Mouse (Mus musculus) midbrain, postnatal 0 days (tissue): Measurements from ENCODE around the gene Ccm2l. TPM values are rescaled to one million over a fixed set of nuclear protein-coding genes. Genes with fewer than 3 reads are reported as not detected.

Source experiments
- ATAC-seq: fragments of 200-750 bp; cut with Nextera tagmentation; 2 replicates; pipeline ENCODE4 v1.8.0; 2017; ENCODE audit warnings: moderate number of reproducible peaks, mild to moderate bottlenecking, moderate TSS enrichment, moderate library complexity; ENCODE audit not compliant: low FRiP score
- DNase-seq: peaks from one replicate; pipeline ENCODE4 v3.0.0-alpha.2; 2015; ENCODE audit warnings: low spot score
- H3K27ac ChIP-seq: fragments of 300-500 bp; sonication (generic); 2 replicates; pipeline ENCODE4 v1.5.1; 2014; ENCODE audit warnings: low read depth, mild to moderate bottlenecking, low read length, mixed read lengths
- H3K27me3 ChIP-seq: fragments of 300-500 bp; sonication (generic); 2 replicates; pipeline ENCODE4 v1.6.1; 2014; ENCODE audit warnings: low read length, control low read depth, mixed read lengths; ENCODE audit not compliant: insufficient read depth
- H3K36me3 ChIP-seq: fragments of 300-500 bp; sonication (generic); 2 replicates; pipeline ENCODE4 v1.6.1; 2014; ENCODE audit warnings: low read length, control low read depth, mixed read lengths; ENCODE audit not compliant: insufficient read depth
- H3K4me1 ChIP-seq: fragments of 300-500 bp; sonication (generic); 2 replicates; pipeline ENCODE4 v1.6.1; 2014; ENCODE audit warnings: mild to moderate bottlenecking, control low read depth, antibody characterized with exemption, low read length, mixed read lengths; ENCODE audit not compliant: insufficient read depth
- H3K4me2 ChIP-seq: fragments of 300-500 bp; sonication (generic); 2 replicates; pipeline ENCODE4 v1.6.1; 2014; ENCODE audit warnings: low read depth, mild to moderate bottlenecking, low read length, mixed read lengths; ENCODE audit not compliant: poor library complexity, severe bottlenecking
- H3K4me3 ChIP-seq: fragments of 300-500 bp; sonication (generic); 2 replicates; pipeline ENCODE4 v1.5.1; 2014; ENCODE audit warnings: low read depth, mild to moderate bottlenecking, low read length, moderate library complexity
- H3K9ac ChIP-seq: fragments of 300-500 bp; sonication (generic); replicated peaks from 2 replicates; pipeline ENCODE4 v1.6.1; 2014; ENCODE audit warnings: mild to moderate bottlenecking, low read length, moderate library complexity, mixed read lengths; ENCODE audit not compliant: poor library complexity, severe bottlenecking
- H3K9me3 ChIP-seq: fragments of 300-500 bp; sonication (generic); 2 replicates; pipeline ENCODE4 v1.6.1; 2016; ENCODE audit warnings: low read length, control low read depth
- CTCF ChIP-seq: IDR thresholded peaks from 2 replicates; pipeline ENCODE4 v1.5.1; 2016; ENCODE audit warnings: antibody characterized with exemption, mild to moderate bottlenecking
- WGBS: fragments of 180-500 bp; shearing (Covaris S2); extraction: QIAGEN DNeasy Blood & Tissue Kit; methylation state at CpG from one replicate; pipeline ENCODE4 v1.1.7; 2014; 5-methylcytosine and 5-hydroxymethylcytosine counted together
- polyA plus RNA-seq: library from polyadenylated mRNA; unstranded; fragments of >200 nt; fragmentation: Nextera tagmentation; extraction: Ambion mirVana; gene quantifications from 2 replicates; pipeline ENCODE4 v1.2.1, GENCODE M21; 2015
- total RNA-seq: library from RNA; depleted of rRNA; stranded (reverse); fragments of >200 nt; gene quantifications from 2 replicates; pipeline ENCODE4 v1.2.3, GENCODE M21; 2014; rRNA removed

Gene Ccm2l
- total RNA-seq (4.5 and 7.0 TPM in 2 replicates), polyA plus RNA-seq (1.1 and 1.3 TPM in 2 replicates)

DNA sequence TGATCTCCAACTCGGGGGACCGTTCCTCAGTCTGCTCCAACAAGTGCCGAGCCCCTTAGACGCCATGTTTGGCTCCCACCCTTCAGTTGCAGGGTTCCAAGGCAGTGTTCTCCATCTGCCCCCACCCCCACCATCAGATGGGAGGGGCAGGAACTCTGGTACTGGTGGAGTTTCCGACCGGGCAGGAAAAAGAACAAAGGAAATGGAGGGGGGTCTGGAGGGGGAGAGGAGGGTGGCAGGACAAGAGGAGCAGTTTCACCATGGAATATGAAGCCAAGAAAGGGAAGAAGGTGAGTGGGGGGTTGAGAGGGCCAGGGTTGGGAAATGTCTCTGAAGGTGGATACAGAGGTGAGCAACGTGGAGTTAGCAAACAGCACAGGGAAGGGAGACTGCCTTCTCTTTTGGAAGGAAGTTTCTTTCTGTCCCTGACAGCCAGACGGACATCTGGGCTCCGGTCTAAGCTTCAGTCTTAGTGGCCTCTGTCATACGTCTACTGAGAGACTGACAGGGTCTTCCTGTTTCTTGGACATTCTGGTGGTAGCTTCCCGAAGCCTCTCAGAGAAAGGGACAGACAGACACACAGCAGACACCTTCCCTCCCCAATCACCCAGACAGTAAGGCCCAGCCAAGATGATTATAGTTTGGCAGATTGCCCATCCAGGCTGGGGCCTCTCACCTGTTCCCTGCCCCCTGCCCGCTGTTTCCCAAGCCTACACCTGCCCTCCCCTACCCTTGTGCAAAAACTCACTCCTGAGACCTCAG lies at the start of gene Ccm2l:
Gene Ccm2l (plus strand): TSS at position 209 of the 762 bp plus-strand sequence.
- 65% methylated on average over 12 of the region's 12 CpGs for WGBS
- Histone ChIP-seq H3K27me3 (peaks cover 8% of the 10 kb centered on the region; the same call in 1 of the 2 replicates), H3K4me1 (no peaks in the 10 kb centered on the region; the same call in 1 of the 2 replicates), H3K36me3 (no peaks in the 10 kb centered on the region), H3K9ac (no peak within 1 kb of the TSS), H3K4me2 (peak within 1 kb of the TSS; percentile 2; the same call in 1 of the 2 replicates), H3K4me3 (no peak within 1 kb of the TSS), H3K9me3 (no peaks in the 10 kb centered on the region), H3K27ac (no peak within 1 kb of the TSS)
- no peak for ATAC-seq
- no peak for TF ChIP-seq CTCF
- DNase-seq: no peak

GRCm38 (mm10) chr2:153016786-153017185 lies 49.0 kb upstream of the Ccm2l start:
- no peak overlapping the region for H3K27ac ChIP-seq
- H3K9me3 ChIP-seq: no peaks in the 10 kb centered on the region
- ATAC-seq (no peak), DNase-seq (no peak)
- WGBS: 46% methylated on average over 5 of the region's 5 CpGs
- no peak for TF ChIP-seq CTCF
- H3K9ac ChIP-seq: no peak overlapping the region
- H3K27me3 ChIP-seq: no peaks in the 10 kb centered on the region
- H3K4me3 ChIP-seq: no peak overlapping the region
- peaks cover 7% of the 10 kb centered on the region; the same call in 1 of the 2 replicates for H3K4me1 ChIP-seq
- peaks cover 14% of the 10 kb centered on the region for H3K36me3 ChIP-seq
- H3K4me2 ChIP-seq: no peak overlapping the region

- no peak overlapping the region for H3K4me3 ChIP-seq
- ATAC-seq (no peak), DNase-seq (no peak)
- H3K36me3 ChIP-seq: no peaks in the 10 kb centered on the region
- H3K27ac ChIP-seq: no peak overlapping the region
- 86% methylated on average over 3 of the region's 3 CpGs for WGBS
- H3K4me1 ChIP-seq: peaks cover under 1% of the 10 kb centered on the region; the same call in 1 of the 2 replicates
- no peak for TF ChIP-seq CTCF
- H3K9me3 ChIP-seq: no peaks in the 10 kb centered on the region
- no peak overlapping the region for H3K9ac ChIP-seq
- no peak overlapping the region for H3K4me2 ChIP-seq
- no peaks in the 10 kb centered on the region for H3K27me3 ChIP-seq
Measured at GRCm38 (mm10) chr2:153019355-153019754, 46.4 kb upstream of the Ccm2l start.

- H3K9ac ChIP-seq: no peak overlapping the region
- no peak for TF ChIP-seq CTCF
- no peak overlapping the region for H3K4me2 ChIP-seq
- no peaks in the 10 kb centered on the region for H3K9me3 ChIP-seq
- no peak overlapping the region for H3K4me3 ChIP-seq
- no peaks in the 10 kb centered on the region for H3K4me1 ChIP-seq
- no peaks in the 10 kb centered on the region for H3K36me3 ChIP-seq
- WGBS: 67% methylated on average over 3 of the region's 3 CpGs
- ATAC-seq: no peak
- H3K27ac ChIP-seq: no peak overlapping the region
- no peaks in the 10 kb centered on the region for H3K27me3 ChIP-seq
- DNase-seq: no peak
Measured at GRCm38 (mm10) chr2:153021163-153021562, 44.6 kb upstream of the Ccm2l start.

DNA sequence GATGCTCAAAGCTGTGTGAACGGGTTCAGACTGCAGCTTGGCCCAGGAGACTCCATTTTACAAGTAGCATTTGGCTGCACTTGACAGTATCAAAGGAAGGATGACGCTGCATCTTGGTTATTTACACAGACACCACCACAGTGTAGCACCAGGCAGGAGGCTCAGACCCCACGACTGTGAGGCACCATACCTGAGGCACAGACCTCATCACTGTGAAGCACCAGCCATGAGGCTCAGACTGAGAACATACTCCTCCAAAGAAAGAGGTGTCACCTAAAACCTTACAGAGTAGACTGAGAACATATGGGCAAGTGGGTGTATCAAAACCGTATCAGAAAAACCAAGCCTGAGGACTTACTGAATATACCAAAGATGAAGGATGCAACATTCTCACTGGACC lies 42.9 kb upstream of the Ccm2l start:
- H3K4me1 ChIP-seq: no peaks in the 10 kb centered on the region
- no peaks in the 10 kb centered on the region for H3K27me3 ChIP-seq
- no peak overlapping the region for H3K9ac ChIP-seq
- H3K4me3 ChIP-seq: no peak overlapping the region
- ATAC-seq (no peak), DNase-seq (no peak)
- H3K36me3 ChIP-seq: no peaks in the 10 kb centered on the region
- WGBS: 59% methylated on average over 4 of the region's 4 CpGs
- no peak overlapping the region for H3K27ac ChIP-seq
- no peak overlapping the region for H3K4me2 ChIP-seq
- no peak for TF ChIP-seq CTCF
- H3K9me3 ChIP-seq: no peaks in the 10 kb centered on the region

DNA sequence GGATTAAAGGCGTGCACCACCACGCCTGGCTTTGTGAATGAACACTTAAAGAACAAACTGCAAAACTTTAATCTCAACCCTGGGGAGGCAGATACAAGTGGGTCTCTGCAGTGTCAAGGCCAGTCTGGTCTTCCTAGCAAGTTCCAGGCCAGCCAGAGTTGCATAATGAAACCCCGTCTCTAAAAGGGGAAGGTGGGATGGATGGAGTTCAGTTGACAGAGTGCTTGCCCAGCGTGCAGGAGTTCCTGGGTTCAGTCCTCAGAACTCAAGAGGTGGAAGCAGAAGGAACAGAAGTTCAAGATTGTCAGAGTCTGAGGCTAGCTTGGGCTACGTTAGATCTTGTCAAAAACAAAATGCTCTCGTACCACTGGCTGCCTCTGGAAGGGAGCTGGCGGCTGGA lies 39.7 kb upstream of the Ccm2l start:
- no peaks in the 10 kb centered on the region for H3K27me3 ChIP-seq
- H3K4me1 ChIP-seq: no peaks in the 10 kb centered on the region
- H3K27ac ChIP-seq: no peak overlapping the region
- no peak for TF ChIP-seq CTCF
- DNase-seq (no peak), ATAC-seq (no peak)
- no peak overlapping the region for H3K9ac ChIP-seq
- no peaks in the 10 kb centered on the region for H3K36me3 ChIP-seq
- no peaks in the 10 kb centered on the region for H3K9me3 ChIP-seq
- WGBS: 82% methylated on average over 7 of the region's 7 CpGs
- H3K4me2 ChIP-seq: no peak overlapping the region
- no peak overlapping the region for H3K4me3 ChIP-seq
